Mouse (Mus musculus): ENCODE measurements around the gene Slc6a16. TPM values are rescaled to one million over a fixed set of nuclear protein-coding genes. Genes with fewer than 3 reads are reported as not detected.

The Slc6a16 gene
- polyA plus RNA-seq, 2 experiments = 0.21 to 0.29 TPM

- no peaks in the 10 kb centered on the region for H3K9me3 ChIP-seq (ENCODE audit: control insufficient read depth, low read length)
- no peak overlapping the region for H3K27ac ChIP-seq (replicated peaks; ENCODE audit: low read depth, low read length)
- no peak overlapping the region for H3K4me2 ChIP-seq (replicated peaks; ENCODE audit: low read depth, low read length, severe bottlenecking)
- TF ChIP-seq POLR2A (IDR thresholded peaks at IDR 0.05; ENCODE audit: borderline replicate concordance, extremely low read depth, insufficient read depth, insufficient read length) = no peak
- no peak for ATAC-seq (ENCODE audit: low FRiP score, low read depth)
- H3K4me3 ChIP-seq (replicated peaks; ENCODE audit: low read length) = no peak overlapping the region
- no peak for DNase-seq (ENCODE audit: low spot score)
- WGBS = 53% methylated on average over 1 of the region's 1 CpGs
- H3K9ac ChIP-seq (ENCODE audit: low read depth, low read length, severe bottlenecking) = no peak overlapping the region
- no peaks in the 10 kb centered on the region for H3K36me3 ChIP-seq (ENCODE audit: control insufficient read depth, insufficient read depth, low read length)
- no peaks in the 10 kb centered on the region for H3K27me3 ChIP-seq (ENCODE audit: control insufficient read depth, insufficient read depth, low read length)
- no peaks in the 10 kb centered on the region for H3K4me1 ChIP-seq (ENCODE audit: control insufficient read depth, insufficient read depth, low read length)
Measured at GRCm38 (mm10) chr7:45296626-45297025, 55.7 kb downstream of the Slc6a16 start.

- TF ChIP-seq POLR2A (IDR thresholded peaks at IDR 0.05; ENCODE audit: borderline replicate concordance, extremely low read depth, insufficient read depth, insufficient read length) = no peak
Measured at GRCm38 (mm10) chr7:45297563-45297962, 56.7 kb downstream of the Slc6a16 start.

GRCm38 (mm10) chr7:45299752-45300151, 58.9 kb downstream of the Slc6a16 start:
- peak; percentile 88 for DNase-seq (ENCODE audit: low spot score)
- H3K9ac ChIP-seq (ENCODE audit: low read depth, low read length, severe bottlenecking) = no peak overlapping the region
- no peak for TF ChIP-seq POLR2A (IDR thresholded peaks at IDR 0.05; ENCODE audit: borderline replicate concordance, extremely low read depth, insufficient read depth, insufficient read length)
- H3K4me1 ChIP-seq (ENCODE audit: control insufficient read depth, insufficient read depth, low read length) = no peaks in the 10 kb centered on the region
- H3K36me3 ChIP-seq (ENCODE audit: control insufficient read depth, insufficient read depth, low read length) = peaks cover 22% of the 10 kb centered on the region
- no peak overlapping the region for H3K27ac ChIP-seq (replicated peaks; ENCODE audit: low read depth, low read length)
- H3K9me3 ChIP-seq (ENCODE audit: control insufficient read depth, low read length) = no peaks in the 10 kb centered on the region
- WGBS = 14% methylated on average over 5 of the region's 5 CpGs
- no peak overlapping the region for H3K4me3 ChIP-seq (replicated peaks; ENCODE audit: low read length)
- ATAC-seq (ENCODE audit: low FRiP score, low read depth) = peak; percentile 86
- no peak overlapping the region for H3K4me2 ChIP-seq (replicated peaks; ENCODE audit: low read depth, low read length, severe bottlenecking)
- no peaks in the 10 kb centered on the region for H3K27me3 ChIP-seq (ENCODE audit: control insufficient read depth, insufficient read depth, low read length)

More at GRCm38 (mm10) chr7:45297563-45297962, 56.7 kb downstream of the Slc6a16 start:
- Histone ChIP-seq H3K9ac (ENCODE audit: low read depth, low read length, severe bottlenecking) (no peak overlapping the region), H3K27me3 (ENCODE audit: control insufficient read depth, insufficient read depth, low read length) (no peaks in the 10 kb centered on the region), H3K4me3 (replicated peaks; ENCODE audit: low read length) (no peak overlapping the region), H3K27ac (replicated peaks; ENCODE audit: low read depth, low read length) (no peak overlapping the region), H3K4me2 (replicated peaks; ENCODE audit: low read depth, low read length, severe bottlenecking) (no peak overlapping the region), H3K36me3 (ENCODE audit: control insufficient read depth, insufficient read depth, low read length) (0 out of 2 replicates have a peak, but pooled peaks cover 2% of the 10 kb centered on the region), H3K4me1 (ENCODE audit: control insufficient read depth, insufficient read depth, low read length) (no peaks in the 10 kb centered on the region), H3K9me3 (ENCODE audit: control insufficient read depth, low read length) (no peaks in the 10 kb centered on the region)
- ATAC-seq (ENCODE audit: low FRiP score, low read depth) (no peak), DNase-seq (ENCODE audit: low spot score) (no peak)
- 58% methylated on average over 3 of the region's 3 CpGs for WGBS

GRCm38 (mm10) chr7:45300270-45300669, 59.4 kb downstream of the Slc6a16 start:
- ATAC-seq (ENCODE audit: low FRiP score, low read depth) (peak; percentile 28; the same call in 1 of the 2 replicates), DNase-seq (ENCODE audit: low spot score) (peak; percentile 63)
- Histone ChIP-seq H3K9ac (ENCODE audit: low read depth, low read length, severe bottlenecking) (no peak overlapping the region), H3K27ac (replicated peaks; ENCODE audit: low read depth, low read length) (no peak overlapping the region), H3K4me2 (replicated peaks; ENCODE audit: low read depth, low read length, severe bottlenecking) (no peak overlapping the region), H3K4me1 (ENCODE audit: control insufficient read depth, insufficient read depth, low read length) (no peaks in the 10 kb centered on the region), H3K27me3 (ENCODE audit: control insufficient read depth, insufficient read depth, low read length) (no peaks in the 10 kb centered on the region), H3K36me3 (ENCODE audit: control insufficient read depth, insufficient read depth, low read length) (peaks cover 22% of the 10 kb centered on the region), H3K9me3 (ENCODE audit: control insufficient read depth, low read length) (no peaks in the 10 kb centered on the region), H3K4me3 (replicated peaks; ENCODE audit: low read length) (no peak overlapping the region)
- no peak for TF ChIP-seq POLR2A (IDR thresholded peaks at IDR 0.05; ENCODE audit: borderline replicate concordance, extremely low read depth, insufficient read depth, insufficient read length)
- 24% methylated on average over 6 of the region's 6 CpGs for WGBS

GRCm38 (mm10) chr7:45302626-45303025, 61.7 kb downstream of the Slc6a16 start:
- Histone ChIP-seq H3K4me2 (replicated peaks; ENCODE audit: low read depth, low read length, severe bottlenecking) (no peak overlapping the region), H3K9me3 (ENCODE audit: control insufficient read depth, low read length) (no peaks in the 10 kb centered on the region), H3K4me1 (ENCODE audit: control insufficient read depth, insufficient read depth, low read length) (no peaks in the 10 kb centered on the region), H3K36me3 (ENCODE audit: control insufficient read depth, insufficient read depth, low read length) (peaks cover 26% of the 10 kb centered on the region), H3K27me3 (ENCODE audit: control insufficient read depth, insufficient read depth, low read length) (no peaks in the 10 kb centered on the region), H3K27ac (replicated peaks; ENCODE audit: low read depth, low read length) (no peak overlapping the region), H3K4me3 (replicated peaks; ENCODE audit: low read length) (no peak overlapping the region), H3K9ac (ENCODE audit: low read depth, low read length, severe bottlenecking) (no peak overlapping the region)
- DNase-seq (ENCODE audit: low spot score) = no peak
- 65% methylated on average over 8 of the region's 8 CpGs for WGBS
- TF ChIP-seq POLR2A (IDR thresholded peaks at IDR 0.05; ENCODE audit: borderline replicate concordance, extremely low read depth, insufficient read depth, insufficient read length) = no peak
- ATAC-seq (ENCODE audit: low FRiP score, low read depth) = no peak

GRCm38 (mm10) chr7:45304869-45305268, 64.0 kb downstream of the Slc6a16 start:
- no peak overlapping the region for H3K9ac ChIP-seq (ENCODE audit: low read depth, low read length, severe bottlenecking)
- WGBS = 16% methylated on average over 11 of the region's 13 CpGs
- no peak for ATAC-seq (ENCODE audit: low FRiP score, low read depth)

More at GRCm38 (mm10) chr7:45304869-45305268, 64.0 kb downstream of the Slc6a16 start:
- peaks cover 40% of the 10 kb centered on the region for H3K36me3 ChIP-seq (ENCODE audit: control insufficient read depth, insufficient read depth, low read length)
- no peaks in the 10 kb centered on the region for H3K27me3 ChIP-seq (ENCODE audit: control insufficient read depth, insufficient read depth, low read length)
- H3K9me3 ChIP-seq (ENCODE audit: control insufficient read depth, low read length) = no peaks in the 10 kb centered on the region
- no peak for DNase-seq (ENCODE audit: low spot score)
- H3K4me2 ChIP-seq (replicated peaks; ENCODE audit: low read depth, low read length, severe bottlenecking) = no peak overlapping the region
- no peak for TF ChIP-seq POLR2A (IDR thresholded peaks at IDR 0.05; ENCODE audit: borderline replicate concordance, extremely low read depth, insufficient read depth, insufficient read length)
- H3K4me3 ChIP-seq (replicated peaks; ENCODE audit: low read length) = no peak overlapping the region
- H3K4me1 ChIP-seq (ENCODE audit: control insufficient read depth, insufficient read depth, low read length) = no peaks in the 10 kb centered on the region
- no peak overlapping the region for H3K27ac ChIP-seq (replicated peaks; ENCODE audit: low read depth, low read length)
